Comparison of ENCODE assay signal across 8 mouse cellular contexts in genomic region chr4:74252245-74253105, GRCm38 (mm10). TPM values are rescaled to one million over a fixed set of nuclear protein-coding genes. Genes with fewer than 3 reads are reported as not detected.
DNase-seq lines count a peak whose midpoint lies in the region; ATAC-seq and TF ChIP-seq lines count a peak whose summit lies in the region.

No protein-coding gene starts in this region.

- peak overlapping the region; percentile 86 for H3K27ac ChIP-seq in heart, adult 2 months
- peak overlapping the region; percentile 39 for H3K27ac ChIP-seq in embryonic fibroblast, embryonic 13.5 days (ENCODE audit: insufficient read depth, low read length)
- peak overlapping the region; percentile 28 for H3K27ac ChIP-seq in macrophage
- H3K27ac ChIP-seq in small intestine, adult 2 months (ENCODE audit: insufficient read depth, low read depth, low read length): peak overlapping the region; percentile 70

- H3K9ac ChIP-seq in heart, adult 2 months (ENCODE audit: low read depth, low read length): peak overlapping the region; percentile 89

- 1% methylated on average over 46 of the region's 46 CpGs for WGBS in heart, adult 2 months
- WGBS in macrophage (ENCODE audit: missing documents): 1% methylated on average over 46 of the region's 46 CpGs
- WGBS in small intestine, adult 2 months: 1% methylated on average over 46 of the region's 46 CpGs

- no peak for TF ChIP-seq POLR2A in heart, adult 2 months (IDR thresholded peaks at IDR 0.05; ENCODE audit: insufficient read depth, low read depth, low read length)
- TF ChIP-seq POLR2A in embryonic fibroblast, embryonic 13.5 days (IDR thresholded peaks at IDR 0.05; ENCODE audit: low read depth, low read length): 0 out of 2 replicates have a peak, but pooled peaks have one; percentile 3
- 0 out of 2 replicates have a peak, but pooled peaks have one; percentile 25 for TF ChIP-seq POLR2A in small intestine, adult 2 months (IDR thresholded peaks at IDR 0.05; ENCODE audit: low read depth, low read length)

- H3K79me2 ChIP-seq in heart, adult 2 months (replicated peaks; ENCODE audit: control insufficient read depth, insufficient read depth, low read length): peaks cover 2% of the 10 kb centered on the region; the same call in 1 of the 2 replicates
- H3K79me2 ChIP-seq in macrophage (ENCODE audit: inconsistent target): peaks cover 54% of the 10 kb centered on the region

- peak overlapping the region; percentile 95 for H3K4me3 ChIP-seq in heart, adult 2 months
- H3K4me3 ChIP-seq in embryonic fibroblast, embryonic 13.5 days (ENCODE audit: insufficient read depth, low read length): peak overlapping the region; percentile 80
- H3K4me3 ChIP-seq in macrophage (ENCODE audit: inconsistent target): peak overlapping the region; percentile 84
- H3K4me3 ChIP-seq in small intestine, adult 2 months (ENCODE audit: low read depth, low read length): peak overlapping the region; percentile 79

- intact Hi-C loops in heart, adult 2 months (cut with DNase I): no loop called here

- DNase-seq in heart, adult 2 months: no peak
- no peak for DNase-seq in heart, adult 11 months
- DNase-seq in R1 (ENCODE audit: low read depth, low spot score): peak; percentile 80
- DNase-seq in left cerebral cortex, adult 18-20 months (ENCODE audit: low spot score in 2 of 2): peak; percentile 49 to 55

- H3K36me3 ChIP-seq in heart, adult 2 months (ENCODE audit: control insufficient read depth, insufficient read depth, low read length): no peaks in the 10 kb centered on the region; the same call in 1 of the 2 replicates
- H3K36me3 ChIP-seq in macrophage (ENCODE audit: inconsistent target): no peaks in the 10 kb centered on the region
- H3K36me3 ChIP-seq in small intestine, adult 2 months (ENCODE audit: control insufficient read depth, insufficient read depth, low read length): no peaks in the 10 kb centered on the region

- no peak for TF ChIP-seq EP300 in heart, adult 2 months (IDR thresholded peaks at IDR 0.05; ENCODE audit: insufficient read depth, low read depth, low read length)

- TF ChIP-seq CTCF in heart, adult 2 months (IDR thresholded peaks at IDR 0.05): no peak
- TF ChIP-seq CTCF in embryonic fibroblast, embryonic 13.5 days (IDR thresholded peaks at IDR 0.05; ENCODE audit: borderline replicate concordance, insufficient read depth, low read length): no peak
- no peak for TF ChIP-seq CTCF in small intestine, adult 2 months (IDR thresholded peaks at IDR 0.05; ENCODE audit: extremely low read depth, insufficient read length, insufficient replicate concordance, low read depth, low read length)

- ATAC-seq in hematopoietic stem cell, adult 5-6 weeks (replicated peaks in 1 of 2; ENCODE audit: insufficient read depth in 1 of 2, low FRiP score in 2 of 2, low TSS enrichment in 1 of 2, low read depth in 1 of 2, poor library complexity in 2 of 2, severe bottlenecking in 2 of 2): peak; percentile 34 to 40

- no peaks in the 10 kb centered on the region for H3K27me3 ChIP-seq in heart, adult 2 months (ENCODE audit: control insufficient read depth, insufficient read depth, low read length)
- no peaks in the 10 kb centered on the region for H3K27me3 ChIP-seq in small intestine, adult 2 months (ENCODE audit: control insufficient read depth, insufficient read depth, low read length)

- H3K4me1 ChIP-seq in heart, adult 2 months (ENCODE audit: control insufficient read depth, insufficient read depth, low read length): 0 out of 2 replicates have a peak, but pooled peaks cover 1% of the 10 kb centered on the region
- no peaks in the 10 kb centered on the region for H3K4me1 ChIP-seq in embryonic fibroblast, embryonic 13.5 days (ENCODE audit: control insufficient read depth, insufficient read depth, low read length)
- H3K4me1 ChIP-seq in small intestine, adult 2 months (ENCODE audit: control insufficient read depth, insufficient read depth, insufficient read length, low read length): no peaks in the 10 kb centered on the region

RNA-seq across cellular contexts. Expression of gene Kdm4c, which starts 10.2 kb away (rescaled TPM):
- 10 to 100 TPM; 10.8 to 10.9 TPM for total RNA-seq in heart, adult 2 months (2021)
- polyA plus RNA-seq in heart, adult 2 months (2012; rRNA removed): 1.8 and 4.3 TPM in 2 replicates
- polyA plus RNA-seq in embryonic fibroblast, embryonic 13.5 days (2011; ENCODE audit: insufficient read length, low read depth, missing spikeins): 24.3 and 25.3 TPM in 2 replicates
- total RNA-seq in hematopoietic stem cell, adult 5-6 weeks (2017): 29.0 and 32.0 TPM in 2 replicates
- 10 to 100 TPM; 22.2 to 22.3 TPM for total RNA-seq in left cerebral cortex, adult 18-20 months (2021)
- 100 to 1,000 TPM in 12 of 26 experiments, 10 to 100 TPM in 14; 52.3 to 136 (median 96.4) TPM for total RNA-seq in macrophage (2018; cell fraction: chromatin; rRNA removed)
- total RNA-seq in macrophage (2018; cell fraction: cytosol; rRNA removed): 10 to 100 TPM in 24 of 26 experiments, 1 to 10 TPM in 2; 7.4 to 21.4 (median 17.9) TPM
- 10 to 100 TPM; 26.3 to 96.8 (median 48.2) TPM for total RNA-seq in macrophage (2018; cell fraction: nucleus; rRNA removed)
- polyA plus RNA-seq in macrophage (2018): 12.9 to 18.8 TPM (median 16.1 TPM) in 3 replicates
- polyA plus RNA-seq in small intestine, adult 2 months (2012; rRNA removed): 0.29 and 0.60 TPM in 2 replicates

Comparison
In these comparisons a context has a peak if more than half of its experiments do, and no peak if none do; other contexts are left out.
1. DNase-seq: peak in R1 (single experiment) and left cerebral cortex, adult 18-20 months (2 of 2); none in heart, adult 2 months (0 of 2) and heart, adult 11 months (single experiment).
2. H3K27ac ChIP-seq: peak in every context shown above with its lines; median percentile 86 in heart, adult 2 months; 70 in small intestine, adult 2 months; 39 in embryonic fibroblast, embryonic 13.5 days; 28 in macrophage.
3. Peak in every context shown above with its lines, with median percentiles within 50 percentile points of each other: H3K4me3 ChIP-seq.